Mouse (Mus musculus) embryonic facial prominence, embryonic 10.5 days (tissue): ENCODE results near the gene Grb14. TPM values are rescaled to one million over a fixed set of nuclear protein-coding genes. Genes with fewer than 3 reads are reported as not detected.

Experiments used
- DNase-seq: peaks from one replicate; pipeline ENCODE4 v3.0.0-alpha.2; 2017; ENCODE audit warnings: low spot score
- H3K27ac ChIP-seq: fragments of 300-500 bp; sonication (generic); replicated peaks from 2 replicates; pipeline ENCODE4 v1.5.1; 2016; ENCODE audit warnings: mild to moderate bottlenecking
- H3K27me3 ChIP-seq: fragments of 300-500 bp; sonication (generic); replicated peaks from 2 replicates; pipeline ENCODE4 v1.6.1; 2016; ENCODE audit warnings: low read depth, mild to moderate bottlenecking; ENCODE audit not compliant: poor library complexity, severe bottlenecking
- H3K36me3 ChIP-seq: fragments of 300-500 bp; sonication (generic); replicated peaks from 2 replicates; pipeline ENCODE4 v1.6.1; 2016; ENCODE audit warnings: mild to moderate bottlenecking, moderate library complexity
- H3K4me1 ChIP-seq: fragments of 300-500 bp; sonication (generic); 2 replicates; pipeline ENCODE4 v1.6.1; 2016
- H3K4me3 ChIP-seq: fragments of 300-500 bp; sonication (generic); 2 replicates; pipeline ENCODE4 v1.5.1; 2016; ENCODE audit warnings: mild to moderate bottlenecking, moderate library complexity
- H3K9me3 ChIP-seq: fragments of 300-500 bp; sonication (generic); 2 replicates; pipeline ENCODE4 v1.6.1; 2016; ENCODE audit warnings: mild to moderate bottlenecking
- WGBS: fragments of 180-500 bp; shearing (Covaris S2); methylation state at CpG from one replicate; pipeline ENCODE4 v1.1.7; 2016; 5-methylcytosine and 5-hydroxymethylcytosine counted together
- polyA plus RNA-seq: library from polyadenylated mRNA; unstranded; fragments of >200 nt; fragmentation: Nextera tagmentation; extraction: Ambion mirVana; gene quantifications from 2 replicates; pipeline ENCODE4 v1.2.1, GENCODE M21; 2016

Grb14 gene
- polyA plus RNA-seq, 1 experiment from 2014 or later: 4.6 TPM

DNA sequence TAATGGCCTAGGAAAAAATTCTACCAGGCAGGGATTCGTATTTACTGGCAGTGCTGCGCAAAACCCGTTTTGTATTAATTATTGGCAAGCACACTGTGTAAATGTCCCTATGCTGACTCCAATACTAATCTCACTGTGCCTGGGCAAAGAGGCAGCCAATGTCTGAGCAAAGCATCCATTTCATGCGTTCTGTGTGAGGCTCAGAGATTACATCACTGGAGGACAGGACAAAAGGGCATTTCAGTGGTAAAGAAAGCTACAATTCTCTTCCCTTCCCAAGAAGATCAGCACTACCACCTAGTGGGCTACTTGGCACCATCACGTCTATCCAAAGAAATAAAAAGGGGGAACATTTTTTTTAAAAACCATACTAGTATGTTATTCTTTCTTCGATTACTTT, 109.3 kb downstream of the Grb14 start:
- H3K27me3 ChIP-seq: no peaks in the 10 kb centered on the region
- H3K27ac ChIP-seq: no peak overlapping the region
- 58% methylated on average over 6 of the region's 6 CpGs for WGBS
- no peak overlapping the region for H3K4me3 ChIP-seq
- H3K9me3 ChIP-seq: no peaks in the 10 kb centered on the region
- H3K4me1 ChIP-seq: no peaks in the 10 kb centered on the region
- peak; percentile 9 for DNase-seq
- H3K36me3 ChIP-seq: no peaks in the 10 kb centered on the region

DNA sequence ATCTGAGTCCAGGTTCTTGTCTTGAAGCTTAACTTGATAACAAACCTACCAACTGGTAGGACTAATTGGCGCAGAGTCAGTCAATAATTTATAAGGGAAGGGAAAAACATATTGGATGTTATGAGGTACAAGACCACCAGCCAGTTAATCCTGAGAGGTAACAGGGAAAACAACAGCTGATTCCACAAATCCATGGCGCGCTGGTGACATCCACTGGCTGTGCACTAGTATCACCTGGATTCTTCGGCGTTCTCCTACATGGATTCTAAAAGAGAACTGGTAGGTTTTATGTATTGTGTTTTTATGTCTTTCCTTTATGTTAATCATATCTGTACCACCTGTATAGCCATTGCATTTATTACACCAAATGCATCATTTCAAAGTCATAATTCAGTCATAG, 119.9 kb downstream of the Grb14 start:
- Histone ChIP-seq H3K9me3 (no peaks in the 10 kb centered on the region), H3K36me3 (no peaks in the 10 kb centered on the region), H3K4me1 (no peaks in the 10 kb centered on the region), H3K27me3 (no peaks in the 10 kb centered on the region), H3K27ac (no peak overlapping the region), H3K4me3 (no peak overlapping the region)
- peak; percentile 29 for DNase-seq
- WGBS: 83% methylated on average over 5 of the region's 5 CpGs

DNA sequence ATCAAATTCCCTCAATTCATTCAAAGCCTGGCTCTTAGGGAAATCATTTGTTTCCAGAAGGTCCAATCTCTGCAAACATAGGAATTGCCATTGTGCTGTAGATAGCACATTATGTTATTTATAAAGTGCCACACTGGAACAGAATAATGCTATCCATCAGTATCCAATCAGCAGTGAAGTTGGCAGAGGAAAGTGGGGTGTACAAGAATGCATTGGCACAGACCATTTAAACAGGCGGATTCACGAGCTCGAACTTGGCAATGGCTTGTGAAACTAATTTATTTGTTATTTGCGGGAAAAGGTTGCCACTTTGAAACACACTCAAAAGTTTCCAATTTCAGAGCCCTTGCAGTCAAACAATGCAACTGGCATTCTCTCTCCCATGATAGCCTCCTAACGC, 126.9 kb downstream of the Grb14 start:
- H3K36me3 ChIP-seq: no peaks in the 10 kb centered on the region
- H3K27me3 ChIP-seq: no peaks in the 10 kb centered on the region
- H3K9me3 ChIP-seq: no peaks in the 10 kb centered on the region
- DNase-seq: no peak
- 89% methylated on average over 5 of the region's 5 CpGs for WGBS
- H3K27ac ChIP-seq: no peak overlapping the region
- H3K4me1 ChIP-seq: no peaks in the 10 kb centered on the region
- no peak overlapping the region for H3K4me3 ChIP-seq

DNA sequence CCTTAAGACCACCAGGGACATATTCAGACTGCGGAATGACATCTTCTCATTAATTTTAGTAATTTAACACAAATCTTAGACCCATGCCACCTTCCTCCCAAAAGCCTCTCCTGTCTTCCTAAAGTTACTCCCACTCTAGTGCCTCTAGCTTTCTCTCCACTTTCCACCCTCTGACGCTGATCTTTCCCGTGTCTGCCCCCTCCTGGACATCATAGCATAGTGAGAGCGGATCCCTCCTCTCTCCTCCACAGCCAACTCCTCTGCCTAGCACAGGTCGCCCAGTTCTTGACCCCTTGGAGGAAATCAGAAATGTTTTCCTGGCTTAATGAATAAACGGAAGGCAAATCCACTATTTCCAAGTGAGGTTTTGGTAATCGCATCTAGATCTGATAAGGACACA, 131.6 kb downstream of the Grb14 start:
- Histone ChIP-seq H3K36me3 (no peaks in the 10 kb centered on the region), H3K4me3 (no peak overlapping the region), H3K27me3 (no peaks in the 10 kb centered on the region), H3K27ac (no peak overlapping the region), H3K9me3 (no peaks in the 10 kb centered on the region), H3K4me1 (no peaks in the 10 kb centered on the region)
- WGBS: 56% methylated on average over 7 of the region's 7 CpGs
- DNase-seq: peak; percentile 27

DNA sequence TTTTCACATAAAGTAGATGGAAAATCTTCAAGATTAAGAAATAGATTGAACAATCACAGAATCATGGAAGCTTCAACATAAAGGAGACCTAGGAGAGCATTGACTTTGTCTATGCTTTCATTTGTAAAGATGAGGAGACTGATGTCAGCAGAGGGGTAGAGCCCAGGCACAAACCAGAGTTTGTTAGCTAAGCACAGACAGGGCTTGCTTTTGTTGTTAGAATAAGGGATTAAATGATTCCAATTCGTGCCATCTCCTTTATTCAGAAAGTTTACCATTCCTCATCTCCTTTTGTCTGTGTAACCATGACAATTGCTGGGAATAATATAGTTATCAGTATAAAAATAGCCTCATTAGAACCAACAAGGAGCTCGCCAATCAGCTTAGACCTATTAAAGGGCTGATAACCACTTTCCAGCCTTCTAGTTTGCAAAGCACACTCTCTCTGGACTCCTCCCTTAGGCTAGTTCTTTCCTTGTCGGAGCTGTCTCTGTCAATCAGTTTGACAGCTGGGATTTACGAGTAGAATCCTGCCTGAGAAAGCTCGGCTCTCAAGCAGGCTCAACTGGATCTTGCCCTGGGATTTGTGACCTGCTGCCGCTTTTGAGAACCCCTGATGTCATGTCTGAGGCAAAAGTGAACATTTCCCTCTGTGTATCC, 137.6 kb downstream of the Grb14 start:
- peaks cover 6% of the 10 kb centered on the region; the same call in 1 of the 2 replicates for H3K4me1 ChIP-seq
- peak; percentile 13 for DNase-seq
- 20% methylated on average over 6 of the region's 6 CpGs for WGBS

DNA sequence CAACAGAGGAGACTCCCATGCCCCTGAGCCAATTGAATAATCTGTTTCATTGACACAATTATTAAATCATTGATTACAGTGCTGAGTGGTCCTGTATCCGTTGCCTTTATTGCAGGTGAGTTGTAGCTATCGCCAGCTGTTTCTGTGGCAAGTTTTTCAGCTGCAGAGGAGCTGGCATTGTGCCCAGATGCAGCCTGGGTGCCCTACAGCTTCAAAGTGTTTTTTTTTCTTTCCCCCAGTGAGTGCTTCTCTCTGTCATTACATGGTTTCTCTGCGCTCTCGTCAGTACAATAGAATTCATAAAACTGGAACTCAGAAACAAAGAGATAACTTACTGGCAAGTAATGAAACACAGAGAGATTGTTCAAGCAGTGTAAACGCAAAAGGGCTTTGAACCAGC, 139.1 kb downstream of the Grb14 start:
- Histone ChIP-seq H3K4me1 (peaks cover 6% of the 10 kb centered on the region; the same call in 1 of the 2 replicates), H3K27me3 (no peaks in the 10 kb centered on the region), H3K27ac (no peak overlapping the region), H3K36me3 (no peaks in the 10 kb centered on the region), H3K4me3 (no peak overlapping the region), H3K9me3 (no peaks in the 10 kb centered on the region)
- no peak for DNase-seq
- 84% methylated on average over 5 of the region's 5 CpGs for WGBS

More for the DNA sequence above, 137.6 kb downstream of the Grb14 start:
- H3K9me3 ChIP-seq: no peaks in the 10 kb centered on the region
- H3K36me3 ChIP-seq: no peaks in the 10 kb centered on the region
- no peaks in the 10 kb centered on the region for H3K27me3 ChIP-seq
- no peak overlapping the region for H3K27ac ChIP-seq
- no peak overlapping the region for H3K4me3 ChIP-seq

DNA sequence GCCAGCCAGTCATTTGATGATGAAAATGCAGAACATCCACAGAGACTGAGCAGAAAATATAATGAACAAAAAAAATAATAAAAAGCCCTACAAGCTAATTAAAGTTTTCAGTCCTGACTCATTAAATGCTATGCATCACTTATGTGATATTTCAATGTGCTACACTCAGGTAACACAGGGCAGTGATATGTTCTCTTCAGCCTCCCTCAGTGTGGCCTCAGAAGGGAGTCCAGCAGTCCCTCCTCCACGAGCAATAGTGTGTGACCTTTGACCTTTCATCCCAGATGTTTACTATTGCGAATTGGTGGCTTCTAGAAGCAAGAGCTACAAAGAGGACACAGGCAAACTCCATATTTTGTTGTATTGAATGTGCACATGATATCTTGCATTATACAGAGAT, 146.5 kb downstream of the Grb14 start:
- DNase-seq: no peak
- 36% methylated on average over 2 of the region's 2 CpGs for WGBS
- H3K27me3 ChIP-seq: no peaks in the 10 kb centered on the region
- no peaks in the 10 kb centered on the region for H3K9me3 ChIP-seq
- H3K4me1 ChIP-seq: peaks cover 6% of the 10 kb centered on the region; the same call in 1 of the 2 replicates
- no peaks in the 10 kb centered on the region for H3K36me3 ChIP-seq
- H3K27ac ChIP-seq: no peak overlapping the region
- no peak overlapping the region for H3K4me3 ChIP-seq

Other genes starting within 250 kb of the Grb14 start
- gene Cobll1, start 214.4 kb upstream of the Grb14 start, polyA plus RNA-seq: 4.0 and 4.1 TPM in 2 replicates